Mouse (Mus musculus): ENCODE data around the gene Gm49337.

DNA sequence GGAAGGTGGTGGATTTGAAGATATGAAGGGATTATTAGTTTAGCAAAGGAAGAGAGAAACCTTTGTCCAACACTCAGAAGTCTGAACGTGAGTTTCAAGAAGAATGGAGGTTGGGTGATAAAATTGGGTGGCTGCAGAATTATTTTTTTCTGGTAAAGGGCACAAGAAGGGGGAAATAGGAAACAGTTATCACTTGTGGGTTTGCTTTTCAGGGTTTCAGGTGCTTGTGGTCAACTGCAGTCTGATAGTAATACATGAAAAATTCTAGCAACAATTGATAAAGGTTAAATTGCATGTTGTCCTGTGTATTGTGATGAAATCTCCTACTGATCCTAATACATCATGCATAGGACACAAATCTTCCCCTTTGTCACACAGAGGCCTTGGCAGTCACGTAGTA, 71.1 kb downstream of the Gm49337 start:
- TF ChIP-seq CTCF (IDR thresholded peaks at IDR 0.05; ENCODE audit: insufficient read depth, low read depth, low read length) (no peak), POLR2A (IDR thresholded peaks at IDR 0.05; ENCODE audit: insufficient read depth, low read depth, low read length) (no peak)
